Mouse (Mus musculus) testis, postnatal 14 days (tissue): Measurements from ENCODE around the gene Hormad2.

ENCODE experiments used
- DNase-seq: peaks from one replicate; pipeline ENCODE4 v3.0.0; 2021; ENCODE audit warnings: low spot score

Gene Hormad2

DNA sequence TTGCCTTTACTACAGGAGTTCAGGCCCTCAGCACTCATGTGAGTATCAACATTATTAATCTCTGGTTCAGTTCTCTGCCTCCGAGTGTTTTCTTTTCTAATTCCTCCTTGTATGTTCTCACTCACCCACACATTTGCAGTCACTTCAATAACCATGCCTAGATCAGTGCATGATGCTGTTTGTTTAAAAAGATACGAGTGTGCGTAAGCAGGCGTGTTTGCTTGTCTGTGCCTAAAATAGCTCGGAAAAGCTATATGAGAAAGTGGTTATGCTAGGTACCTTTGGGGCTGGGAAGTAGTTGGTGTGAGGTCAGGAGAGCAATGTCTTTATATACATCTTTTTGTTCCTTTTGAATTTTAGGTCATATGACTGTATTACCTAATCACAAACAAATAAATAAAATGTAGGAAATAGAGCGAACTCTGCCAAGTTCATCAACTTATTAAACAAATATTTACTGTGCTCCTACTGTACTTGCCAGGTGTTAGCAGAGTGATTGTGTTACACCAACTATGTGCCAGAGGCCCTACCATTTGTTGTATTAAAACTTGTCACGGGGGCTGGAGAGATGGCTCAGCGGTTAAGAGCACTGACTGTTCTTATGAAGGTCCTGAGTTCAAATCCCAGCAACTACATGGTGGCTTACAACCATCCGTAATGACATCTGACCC is 100.7 kb downstream of the Hormad2 start:
- DNase-seq, result no peak

- DNase-seq, result no peak
Observed at GRCm38 (mm10) chr11:4339275-4339674, 101.6 kb downstream of the Hormad2 start.

DNA sequence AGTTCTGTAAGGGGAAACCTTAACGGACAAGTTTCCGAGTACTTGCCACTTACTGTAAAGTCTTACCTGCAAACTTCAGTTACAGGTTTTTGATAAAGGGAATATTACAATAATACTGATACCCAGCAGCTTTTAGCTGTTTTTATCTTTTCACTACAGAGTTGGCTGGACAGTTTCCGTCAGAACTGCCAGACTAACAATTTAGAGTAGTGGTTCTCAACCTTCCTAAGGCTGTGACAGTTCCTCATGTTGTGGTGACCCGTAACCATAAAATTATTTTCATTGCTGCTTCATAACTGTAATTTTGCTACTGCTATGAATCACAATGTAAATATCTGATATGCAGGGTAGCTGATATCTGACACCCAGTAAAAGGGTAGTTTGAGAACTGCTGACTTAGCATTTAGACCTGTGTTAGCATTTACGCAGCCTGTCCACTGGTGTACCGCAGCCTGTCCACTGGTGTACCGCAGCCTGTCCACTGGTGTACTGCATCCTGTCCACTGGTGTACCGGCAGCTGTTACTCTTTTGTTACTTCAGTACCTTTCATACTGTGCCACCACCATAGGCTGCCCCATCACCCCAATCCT is 104.1 kb downstream of the Hormad2 start:
- DNase-seq, result no peak

GRCm38 (mm10) chr11:4335810-4336692 is 104.9 kb downstream of the Hormad2 start:
- DNase-seq, result no peak

DNA sequence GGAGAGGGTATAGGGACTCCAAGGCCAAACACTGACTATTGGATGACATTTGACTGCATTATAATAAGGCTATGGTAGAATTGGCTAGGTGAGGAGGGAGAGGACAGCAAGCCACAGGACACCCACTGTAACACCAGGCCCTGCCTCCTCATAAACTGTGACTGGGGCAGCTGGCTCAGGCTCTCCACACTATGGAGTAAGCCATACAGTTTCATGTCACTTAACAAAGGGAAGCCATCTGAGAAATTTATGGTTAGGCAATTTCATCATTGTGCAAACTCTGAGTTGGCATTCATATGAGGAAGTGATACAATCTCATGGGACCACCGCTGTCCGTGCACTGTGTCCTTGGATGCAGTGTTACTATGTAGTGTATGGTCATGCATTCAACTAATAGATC is 107.9 kb downstream of the Hormad2 start:
- no peak for DNase-seq

- no peak for DNase-seq
Observed at GRCm38 (mm10) chr11:4328188-4328587, 112.7 kb downstream of the Hormad2 start.

GRCm38 (mm10) chr11:4323481-4323880 is 117.4 kb downstream of the Hormad2 start:
- no peak for DNase-seq

DNA sequence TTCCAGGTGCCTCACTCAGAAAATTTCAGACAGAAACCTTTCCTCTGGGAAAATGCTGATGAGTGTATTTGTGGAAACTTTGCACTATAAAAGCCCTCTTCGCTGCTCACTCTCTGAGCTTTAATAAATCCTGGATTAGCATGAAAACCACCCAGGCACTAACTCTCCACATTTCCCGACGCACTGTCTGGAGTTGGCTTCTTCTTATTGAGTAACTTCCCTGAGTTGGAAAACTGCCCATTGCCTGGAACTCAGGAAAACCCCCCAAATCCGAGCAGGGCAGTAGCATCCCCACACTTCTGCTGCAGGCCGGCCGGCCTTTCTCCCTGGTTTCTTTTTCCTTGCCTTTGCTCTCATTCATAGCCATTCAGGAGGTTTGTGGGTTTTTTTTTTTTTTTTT is 118.0 kb downstream of the Hormad2 start:
- no peak for DNase-seq

DNA sequence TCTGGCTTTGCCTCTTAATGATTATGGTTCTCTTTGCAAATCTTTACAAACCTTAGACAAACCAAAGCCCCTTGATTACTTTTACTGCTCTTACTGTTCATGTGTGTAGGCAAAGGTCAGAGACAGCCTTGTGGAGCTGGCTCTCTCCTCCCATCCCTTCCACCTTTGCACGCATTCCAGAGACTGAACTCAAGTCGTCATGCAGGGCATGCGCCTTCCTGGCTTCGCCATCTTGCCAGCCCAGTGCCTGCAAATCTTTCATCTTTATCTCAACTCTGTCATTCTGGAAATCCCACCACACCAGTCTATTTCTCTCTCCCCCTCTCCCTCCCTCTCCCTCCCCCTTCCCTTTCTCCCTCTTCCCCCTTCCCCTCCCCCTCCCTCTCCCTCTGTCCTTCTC is 120.0 kb downstream of the Hormad2 start:
- no peak for DNase-seq

DNA sequence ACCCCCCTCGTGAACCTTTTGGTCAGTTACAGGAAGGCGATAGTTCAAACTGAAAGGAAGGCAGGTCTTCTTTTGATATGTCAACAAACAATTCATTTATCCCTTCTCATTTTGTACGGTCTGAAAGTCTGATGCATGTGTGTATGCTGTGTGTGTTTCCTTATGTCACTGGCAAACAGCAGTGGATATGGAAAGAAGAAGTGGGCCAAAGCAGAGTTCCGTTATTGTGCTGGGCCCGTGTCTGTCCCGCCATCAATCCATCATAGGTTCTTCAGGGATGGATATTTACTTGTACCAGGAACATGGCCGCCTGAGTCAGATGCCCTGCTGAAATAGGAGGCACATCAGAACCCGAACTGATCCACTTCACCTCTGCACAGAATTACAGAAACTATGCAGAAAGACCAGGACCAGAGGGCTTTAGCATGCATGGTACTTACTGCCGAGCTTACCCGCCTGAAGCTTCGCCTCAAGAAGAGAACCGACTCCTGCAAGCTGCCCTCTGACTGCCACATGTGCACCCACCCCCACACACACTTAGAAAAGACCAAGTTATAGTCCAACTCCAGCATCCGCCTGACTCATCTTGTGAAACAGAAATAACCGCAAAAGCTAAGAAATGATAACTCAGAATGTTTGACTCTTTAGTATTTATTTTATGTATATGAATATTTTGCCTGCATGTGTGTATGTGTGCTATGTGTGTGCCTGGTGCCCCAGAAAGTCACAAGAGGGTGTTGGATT is 121.5 kb downstream of the Hormad2 start:
- no peak for DNase-seq

- DNase-seq, result no peak
Observed at GRCm38 (mm10) chr11:4318011-4318410, 122.9 kb downstream of the Hormad2 start.

DNA sequence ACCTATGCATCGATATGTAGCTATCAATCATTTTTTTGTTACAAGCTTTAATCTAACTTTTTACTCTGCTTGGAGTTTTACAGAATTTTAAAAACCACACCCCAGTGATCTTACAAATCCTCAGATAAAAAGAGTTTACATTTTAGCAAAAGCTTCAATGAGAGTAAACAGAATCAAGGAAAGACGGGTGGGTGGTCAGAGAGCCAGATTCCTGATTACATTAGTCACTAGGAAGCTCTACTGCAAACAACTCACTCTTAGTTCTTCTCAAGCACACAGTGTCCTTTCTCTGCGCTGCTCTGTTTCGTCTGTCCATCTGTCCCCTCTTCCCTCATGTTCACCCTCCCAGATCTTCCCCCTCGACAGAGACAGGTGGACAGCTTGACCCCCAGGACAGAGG is 123.6 kb downstream of the Hormad2 start:
- no peak for DNase-seq

DNA sequence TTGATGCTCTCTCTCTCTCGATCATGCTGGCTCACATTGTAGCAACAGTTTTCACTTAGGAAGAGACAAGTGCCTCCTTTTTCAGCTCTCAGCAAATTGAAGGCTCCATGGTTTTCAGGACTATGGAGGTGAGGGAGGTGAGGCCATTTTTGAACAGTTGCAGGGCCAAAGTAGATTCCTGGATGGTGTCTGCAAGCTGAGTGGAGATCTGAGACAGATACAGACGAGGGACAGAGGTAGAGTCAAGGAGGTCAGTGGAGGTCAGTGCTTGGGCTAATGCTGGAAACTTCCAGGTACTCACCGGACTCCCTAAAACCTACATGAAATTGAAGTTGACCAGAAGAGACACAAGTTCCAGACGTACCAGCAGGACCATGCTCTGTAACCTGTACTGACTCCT is 128.7 kb downstream of the Hormad2 start:
- DNase-seq, result no peak

- DNase-seq, result no peak
Observed at GRCm38 (mm10) chr11:4310324-4310723, 130.6 kb downstream of the Hormad2 start.

GRCm38 (mm10) chr11:4309613-4310012 is 131.3 kb downstream of the Hormad2 start:
- peak; percentile 84 for DNase-seq

DNA sequence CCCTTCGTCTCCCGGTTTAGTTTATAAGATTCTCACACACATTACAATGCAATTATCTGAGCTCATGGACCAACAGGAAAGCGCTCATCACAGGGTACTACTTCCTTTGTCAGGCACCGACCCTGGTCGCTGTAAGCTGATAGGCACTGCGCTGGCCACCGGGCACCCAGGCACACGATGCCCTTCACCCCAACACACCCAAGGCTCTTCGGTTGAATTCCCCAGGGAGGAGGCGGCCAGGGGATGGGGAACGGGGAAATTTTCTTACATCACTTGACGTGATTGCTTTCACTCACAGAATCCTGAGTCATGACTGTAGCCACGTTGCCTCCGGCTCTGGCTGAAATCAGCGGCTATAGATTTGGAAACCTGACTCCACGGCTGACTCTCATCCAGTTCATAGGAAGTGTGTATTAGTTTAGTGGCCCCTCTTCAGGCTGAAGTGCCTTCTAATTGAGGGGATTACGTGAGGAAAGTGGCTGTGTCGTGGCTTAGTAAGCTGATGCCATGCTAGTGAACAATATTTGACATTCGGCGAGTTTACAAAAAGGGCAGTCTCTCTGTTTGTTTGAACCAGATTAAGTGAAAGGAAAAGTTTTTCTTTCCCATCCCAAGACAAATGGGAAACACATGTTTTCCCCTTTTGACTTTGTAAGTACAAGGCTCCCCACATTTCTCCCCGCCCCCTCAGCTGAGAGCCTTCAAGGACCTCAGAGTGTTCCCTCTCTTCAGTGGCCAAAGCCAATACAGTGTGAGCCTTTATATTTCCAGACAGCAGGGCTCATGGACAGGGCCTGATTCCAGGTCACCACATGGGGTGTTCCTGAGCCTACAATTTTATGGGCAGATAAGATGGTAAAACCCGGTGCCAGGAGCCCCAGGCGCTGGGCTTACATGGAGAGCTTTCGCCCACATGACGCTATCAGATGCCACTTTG is 132.1 kb downstream of the Hormad2 start:
- peak; percentile 68 for DNase-seq

DNA sequence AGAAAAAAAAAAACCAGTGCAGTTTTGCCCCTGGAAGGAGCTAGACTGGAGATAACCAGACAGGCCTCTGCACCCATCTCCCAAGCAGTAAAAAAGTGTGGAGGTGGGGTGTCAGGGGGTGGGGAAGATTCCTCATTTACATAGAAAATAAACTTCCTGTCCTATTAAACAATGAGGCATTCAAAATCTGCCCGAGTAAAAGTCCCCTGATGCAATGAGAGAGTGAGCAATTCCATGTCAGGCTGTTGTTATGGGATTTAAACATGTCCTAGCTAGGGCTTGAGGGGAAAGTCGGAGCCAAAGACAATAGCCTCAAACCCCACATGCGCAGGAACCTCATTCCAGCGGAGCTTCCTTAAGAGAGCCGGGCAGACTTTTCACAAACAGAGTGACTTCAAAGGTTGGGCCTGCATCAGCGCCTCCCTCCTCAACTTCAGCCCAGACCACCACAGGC is 132.8 kb downstream of the Hormad2 start:
- no peak for DNase-seq

GRCm38 (mm10) chr11:4306086-4306485 is 134.8 kb downstream of the Hormad2 start:
- DNase-seq, result no peak

- no peak for DNase-seq
Observed at GRCm38 (mm10) chr11:4305090-4305489, 135.8 kb downstream of the Hormad2 start.

GRCm38 (mm10) chr11:4304203-4304602 is 136.7 kb downstream of the Hormad2 start:
- DNase-seq, result peak; percentile 47

GRCm38 (mm10) chr11:4303033-4303432 is 137.9 kb downstream of the Hormad2 start:
- no peak for DNase-seq
